Mouse (Mus musculus): ENCODE results near the gene Tmem50b.

DNA sequence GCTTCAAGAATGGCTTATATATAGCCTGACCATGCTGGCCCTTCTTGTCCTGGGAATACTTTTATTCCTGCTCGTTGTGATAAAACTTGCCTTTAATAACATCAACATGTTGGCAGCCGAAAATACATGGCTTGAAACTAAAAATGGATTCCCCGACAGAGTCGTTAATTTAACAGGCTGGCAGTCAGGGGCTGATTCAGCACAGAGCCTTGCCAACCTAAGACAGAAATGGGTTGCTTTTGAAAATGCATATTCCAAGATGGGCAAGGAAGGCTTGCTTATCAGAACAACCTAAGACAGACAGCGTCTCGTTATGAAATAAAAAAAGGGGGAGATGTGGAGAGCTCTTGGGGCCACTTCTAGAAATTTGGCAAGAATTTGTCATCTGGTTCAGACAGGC, 65.7 kb downstream of the Tmem50b start:
- TF ChIP-seq CTCF (IDR thresholded peaks at IDR 0.05; ENCODE audit: extremely low read depth, insufficient read depth, low read length) (no peak), POLR2A (IDR thresholded peaks at IDR 0.05; ENCODE audit: extremely low read depth, insufficient read depth, low read length) (no peak)
